Mouse (Mus musculus) adipose tissue, adult 10 weeks (tissue): ENCODE results near the gene Olfr578. TPM values are rescaled to one million over a fixed set of nuclear protein-coding genes. Genes with fewer than 3 reads are reported as not detected.

Source experiments
- polyA plus RNA-seq: library from polyadenylated mRNA; stranded (reverse); fragments of 350-450 nt; fragmentation: Illumina TruSeq; extraction: RNeasy Lipid Tissue Mini Kit (QIAGEN cat#74804); gene quantifications from one replicate; pipeline ENCODE4 v1.2.3, GENCODE M21; 2014; ENCODE audit warnings: low read depth, low replicate concordance

Gene Olfr578
- not detected for polyA plus RNA-seq

GRCm38 (mm10) chr7:102989224-102989623, at the start of gene Olfr578:
TSS of gene Olfr578 (minus strand) at chr7:102989324.

GRCm38 (mm10) chr7:103037724-103038123, 48.6 kb upstream of the Olfr578 start, which contains the start of gene Olfr582:
TSS of gene Olfr582 (plus strand) at chr7:103038024.

GRCm38 (mm10) chr7:102975843-102976242, 13.3 kb downstream of the Olfr578 start, which contains the start of gene Olfr577:
TSS of gene Olfr577 (minus strand) at chr7:102975943.

GRCm38 (mm10) chr7:102962360-102962759, 26.8 kb downstream of the Olfr578 start, which contains the start of gene Olfr576:
TSS of gene Olfr576 (plus strand) at chr7:102962660.

GRCm38 (mm10) chr7:102958593-102958992, 30.5 kb downstream of the Olfr578 start, which contains the start of gene Olfr575:
TSS of gene Olfr575 (minus strand) at chr7:102958775.

GRCm38 (mm10) chr7:102948167-102948566, 41.0 kb downstream of the Olfr578 start, which contains the start of gene Olfr574:
TSS of gene Olfr574 (plus strand) at chr7:102948467.

GRCm38 (mm10) chr7:102942475-102942874, 46.6 kb downstream of the Olfr578 start, which contains the start of gene Olfr573-ps1:
TSS of gene Olfr573-ps1 (minus strand) at chr7:102942575.

Other genes starting within 250 kb of the Olfr578 start
- gene Olfr560, start 230.0 kb downstream of the Olfr578 start, polyA plus RNA-seq: not detected
- 1.7 TPM for gene Olfr78, start 229.9 kb downstream of the Olfr578 start, polyA plus RNA-seq
- not detected for gene Olfr561, start 218.1 kb downstream of the Olfr578 start, polyA plus RNA-seq
- gene Olfr564, start 185.8 kb downstream of the Olfr578 start, polyA plus RNA-seq: not detected
- not detected for gene Olfr566, start 130.6 kb downstream of the Olfr578 start, polyA plus RNA-seq
- not detected for gene Olfr568, start 112.2 kb downstream of the Olfr578 start, polyA plus RNA-seq
- gene Olfr569, start 98.4 kb downstream of the Olfr578 start, polyA plus RNA-seq: not detected
- gene Olfr570, start 94.7 kb downstream of the Olfr578 start, polyA plus RNA-seq: not detected
- not detected for gene Olfr571, start 71.8 kb downstream of the Olfr578 start, polyA plus RNA-seq
- gene Olfr572, start 64.9 kb downstream of the Olfr578 start, polyA plus RNA-seq: not detected
- not detected for gene Olfr573-ps1, start 46.7 kb downstream of the Olfr578 start, polyA plus RNA-seq
- not detected for gene Olfr574, start 40.9 kb downstream of the Olfr578 start, polyA plus RNA-seq
- not detected for gene Olfr575, start 30.5 kb downstream of the Olfr578 start, polyA plus RNA-seq
- not detected for gene Olfr576, start 26.7 kb downstream of the Olfr578 start, polyA plus RNA-seq
- gene Olfr577, start 13.4 kb downstream of the Olfr578 start, polyA plus RNA-seq: not detected
- gene Olfr582, start 48.7 kb upstream of the Olfr578 start, polyA plus RNA-seq: not detected
- not detected for gene Olfr583, start 62.0 kb upstream of the Olfr578 start, polyA plus RNA-seq
- not detected for gene Olfr584, start 92.6 kb upstream of the Olfr578 start, polyA plus RNA-seq
- not detected for gene Olfr585, start 108.4 kb upstream of the Olfr578 start, polyA plus RNA-seq
- not detected for gene Olfr586, start 136.3 kb upstream of the Olfr578 start, polyA plus RNA-seq
- gene Olfr588-ps1, start 151.6 kb upstream of the Olfr578 start, polyA plus RNA-seq: not detected
- gene Olfr589, start 167.0 kb upstream of the Olfr578 start, polyA plus RNA-seq: not detected
- gene Olfr591, start 189.0 kb upstream of the Olfr578 start, polyA plus RNA-seq: not detected
- not detected for gene Olfr592, start 195.5 kb upstream of the Olfr578 start, polyA plus RNA-seq
- not detected for gene Olfr593, start 222.5 kb upstream of the Olfr578 start, polyA plus RNA-seq
- not detected for gene Olfr594, start 227.7 kb upstream of the Olfr578 start, polyA plus RNA-seq